Mouse (Mus musculus) hindbrain, postnatal 0 days (tissue): ENCODE results near the gene Gm4922. TPM values are rescaled to one million over a fixed set of nuclear protein-coding genes. Genes with fewer than 3 reads are reported as not detected.
A peak's percentile ranks its signal among the peaks of the same experiment; 100 is the strongest.

Source experiments
- ATAC-seq: fragments of 200-750 bp; cut with Nextera tagmentation; 2 replicates; pipeline ENCODE4 v1.8.0; 2017; ENCODE audit warnings: mild to moderate bottlenecking, moderate TSS enrichment, moderate library complexity
- DNase-seq: peaks from one replicate; pipeline ENCODE4 v3.0.0-alpha.2; 2015; ENCODE audit warnings: low spot score
- H3K27ac ChIP-seq: fragments of 300-500 bp; sonication (generic); 2 replicates; pipeline ENCODE4 v1.5.1; 2014; ENCODE audit warnings: mild to moderate bottlenecking
- H3K27me3 ChIP-seq: fragments of 300-500 bp; sonication (generic); 2 replicates; pipeline ENCODE4 v1.6.1; 2014; ENCODE audit warnings: low read length, mixed read lengths; ENCODE audit not compliant: insufficient read depth
- H3K36me3 ChIP-seq: fragments of 300-500 bp; sonication (generic); 2 replicates; pipeline ENCODE4 v1.6.1; 2014; ENCODE audit warnings: low read length, mixed read lengths; ENCODE audit not compliant: insufficient read depth
- H3K4me1 ChIP-seq: fragments of 300-500 bp; sonication (generic); 2 replicates; pipeline ENCODE4 v1.6.1; 2014; ENCODE audit warnings: antibody characterized with exemption, low read length, mixed read lengths; ENCODE audit not compliant: insufficient read depth
- H3K4me2 ChIP-seq: fragments of 300-500 bp; sonication (generic); 2 replicates; pipeline ENCODE4 v1.6.1; 2014; ENCODE audit warnings: low read depth, mild to moderate bottlenecking, low read length, moderate library complexity, mixed read lengths
- H3K4me3 ChIP-seq: fragments of 300-500 bp; sonication (generic); 2 replicates; pipeline ENCODE4 v1.5.1; 2014; ENCODE audit warnings: low read length
- H3K9ac ChIP-seq: fragments of 300-500 bp; sonication (generic); replicated peaks from 2 replicates; pipeline ENCODE4 v1.6.1; 2014; ENCODE audit warnings: mild to moderate bottlenecking, low read length, moderate library complexity, mixed read lengths
- H3K9me3 ChIP-seq: fragments of 300-500 bp; sonication (generic); 2 replicates; pipeline ENCODE4 v1.6.1; 2016; ENCODE audit warnings: low read length, mixed read lengths
- CTCF ChIP-seq: IDR thresholded peaks from 2 replicates; pipeline ENCODE4 v1.5.1; 2016; ENCODE audit warnings: antibody characterized with exemption, control low read depth, low read depth
- WGBS: fragments of 180-500 bp; shearing (Covaris S2); extraction: QIAGEN DNeasy Blood & Tissue Kit; methylation state at CpG from one replicate; pipeline ENCODE4 v1.1.7; 2014; 5-methylcytosine and 5-hydroxymethylcytosine counted together
- polyA plus RNA-seq: library from polyadenylated mRNA; unstranded; fragments of >200 nt; fragmentation: Nextera tagmentation; extraction: Ambion mirVana; gene quantifications from 2 replicates; pipeline ENCODE4 v1.2.1, GENCODE M21; 2015
- total RNA-seq: library from RNA; depleted of rRNA; stranded (reverse); fragments of >200 nt; gene quantifications from 2 replicates; pipeline ENCODE4 v1.2.3, GENCODE M21; 2014; rRNA removed

The Gm4922 gene
- total and polyA plus RNA-seq, 2 experiments from 2014 or later: 0.29 TPM; not detected in 1

- H3K9ac ChIP-seq: no peak overlapping the region
- H3K27me3 ChIP-seq: no peaks in the 10 kb centered on the region
- H3K4me3 ChIP-seq: no peak overlapping the region
- H3K4me1 ChIP-seq: no peaks in the 10 kb centered on the region
- ATAC-seq (no peak), DNase-seq (no peak)
- H3K4me2 ChIP-seq: no peak overlapping the region
- WGBS: 52% methylated on average over 5 of the region's 5 CpGs
- H3K36me3 ChIP-seq: no peaks in the 10 kb centered on the region
- TF ChIP-seq CTCF: peak; percentile 17; the same call in 1 of the 2 replicates
- H3K9me3 ChIP-seq: no peaks in the 10 kb centered on the region
- no peak overlapping the region for H3K27ac ChIP-seq
Measured at GRCm38 (mm10) chr10:18769909-18770308, 16.7 kb downstream of the Gm4922 start.

- no peak overlapping the region for H3K27ac ChIP-seq
- peak; percentile 84 for TF ChIP-seq CTCF
- 35% methylated on average over 2 of the region's 2 CpGs for WGBS
- no peak overlapping the region for H3K9ac ChIP-seq
- no peak overlapping the region for H3K4me2 ChIP-seq
- ATAC-seq (no peak), DNase-seq (peak; percentile 64)
- H3K4me1 ChIP-seq: no peaks in the 10 kb centered on the region
- H3K27me3 ChIP-seq: no peaks in the 10 kb centered on the region
- no peaks in the 10 kb centered on the region for H3K9me3 ChIP-seq
- H3K36me3 ChIP-seq: no peaks in the 10 kb centered on the region
- no peak overlapping the region for H3K4me3 ChIP-seq
Measured at GRCm38 (mm10) chr10:18760241-18760640, 26.4 kb downstream of the Gm4922 start.

GRCm38 (mm10) chr10:18750057-18750456 lies 36.5 kb downstream of the Gm4922 start:
- H3K9me3 ChIP-seq: no peaks in the 10 kb centered on the region
- no peak for TF ChIP-seq CTCF
- no peak overlapping the region for H3K9ac ChIP-seq
- H3K27me3 ChIP-seq: no peaks in the 10 kb centered on the region
- no peaks in the 10 kb centered on the region for H3K4me1 ChIP-seq
- 78% methylated on average over 4 of the region's 4 CpGs for WGBS
- H3K27ac ChIP-seq: no peak overlapping the region
- no peak for DNase-seq
- no peak for ATAC-seq
- H3K4me2 ChIP-seq: no peak overlapping the region
- H3K4me3 ChIP-seq: no peak overlapping the region
- no peaks in the 10 kb centered on the region for H3K36me3 ChIP-seq

- DNase-seq: peak; percentile 72
- Histone ChIP-seq H3K9me3 (no peaks in the 10 kb centered on the region), H3K4me1 (no peaks in the 10 kb centered on the region), H3K27me3 (no peaks in the 10 kb centered on the region), H3K4me2 (peak within 1 kb of the TSS; percentile 82), H3K4me3 (peak within 1 kb of the TSS; percentile 67), H3K36me3 (no peaks in the 10 kb centered on the region), H3K27ac (peak within 1 kb of the TSS; percentile 97), H3K9ac (peak within 1 kb of the TSS; percentile 86)
- peak; percentile 86 for ATAC-seq
- no peak for TF ChIP-seq CTCF
- under 1% methylated on average over 50 of the region's 50 CpGs for WGBS
Measured at GRCm38 (mm10) chr10:18743286-18744142, 43.1 kb downstream of the Gm4922 start, which contains the start of gene Arfgef3. Arfgef3 (minus strand) TSS chr10:18743949.

GRCm38 (mm10) chr10:18742086-18742485 lies 44.5 kb downstream of the Gm4922 start:
- WGBS: 40% methylated on average over 6 of the region's 6 CpGs
- Histone ChIP-seq H3K36me3 (no peaks in the 10 kb centered on the region), H3K27me3 (no peaks in the 10 kb centered on the region), H3K27ac (peak overlapping the region; percentile 97), H3K4me1 (no peaks in the 10 kb centered on the region), H3K4me2 (peak overlapping the region; percentile 82), H3K9me3 (no peaks in the 10 kb centered on the region), H3K4me3 (peak overlapping the region; percentile 67), H3K9ac (peak overlapping the region; percentile 86)
- DNase-seq (peak; percentile 51), ATAC-seq (no peak)
- TF ChIP-seq CTCF: no peak

- DNase-seq: peak; percentile 4
- H3K27ac ChIP-seq: 0 out of 2 replicates have a peak overlapping the region, but pooled peaks have one; percentile 97
- no peak for ATAC-seq
- H3K27me3 ChIP-seq: no peaks in the 10 kb centered on the region
- peak overlapping the region; percentile 67 for H3K4me3 ChIP-seq
- no peaks in the 10 kb centered on the region for H3K4me1 ChIP-seq
- no peaks in the 10 kb centered on the region for H3K9me3 ChIP-seq
- H3K4me2 ChIP-seq: peak overlapping the region; percentile 82
- no peaks in the 10 kb centered on the region for H3K36me3 ChIP-seq
- no peak overlapping the region; the same call in 1 of the 2 replicates for H3K9ac ChIP-seq
- 74% methylated on average over 8 of the region's 8 CpGs for WGBS
- TF ChIP-seq CTCF: no peak
Measured at GRCm38 (mm10) chr10:18741024-18741423, 45.6 kb downstream of the Gm4922 start.

Other genes with a start within 250 kb of the Gm4922 start
- 4.9 and 5.1 TPM in 2 replicates for gene Hebp2, start 240.7 kb downstream of the Gm4922 start, total RNA-seq
- gene Hebp2, start 240.7 kb downstream of the Gm4922 start, polyA plus RNA-seq: 14.9 and 15.3 TPM in 2 replicates
- 34.5 and 39.0 TPM in 2 replicates for gene Arfgef3, start 42.8 kb downstream of the Gm4922 start, total RNA-seq
- gene Arfgef3, start 42.8 kb downstream of the Gm4922 start, polyA plus RNA-seq: 5.3 and 5.6 TPM in 2 replicates
- 20.1 and 20.9 TPM in 2 replicates for gene Perp, start 58.2 kb upstream of the Gm4922 start, total RNA-seq
- 24.9 and 26.4 TPM in 2 replicates for gene Perp, start 58.2 kb upstream of the Gm4922 start, polyA plus RNA-seq
- 1.6 and 2.4 TPM in 2 replicates for gene Tnfaip3, start 228.9 kb upstream of the Gm4922 start, total RNA-seq
- gene Tnfaip3, start 228.9 kb upstream of the Gm4922 start, polyA plus RNA-seq: 1.1 TPM in 2 replicates